ENCODE assay signal across 10 mouse cellular contexts in genomic region chr17:71947452-71947851, GRCm38 (mm10).
DNase-seq lines count a peak whose midpoint lies in the region; ATAC-seq and TF ChIP-seq lines count a peak whose summit lies in the region.
"Had no signal": no experiment of that assay in that cellular context is flagged by ENCODE, and none has a peak within 500 bp of the region (broad histone marks: within the 10 kb centered on the region; RNA-seq: fewer than 3 reads in every experiment).

No protein-coding gene starts in this region.

- no peak overlapping the region for H3K4me3 ChIP-seq in intestine, embryonic 15.5 days (replicated peaks)
- no peak overlapping the region for H3K4me3 ChIP-seq in intestine, postnatal 0 days (ENCODE audit: low read depth, low read length)
- H3K4me3 ChIP-seq in midbrain, embryonic 16.5 days (ENCODE audit: low read depth, low read length) = no peak overlapping the region

- peak; percentile 41 to 44 for DNase-seq in adrenal gland, adult (ENCODE audit: inconsistent age in 2 of 2, low spot score in 1 of 2)
- DNase-seq in adrenal gland, adult 2 months = no peak
- peak; percentile 5 for DNase-seq in fibroblast of lung, adult 2 months (ENCODE audit: low read depth)
- no peak for DNase-seq in ovary, postnatal 10 days (ENCODE audit: low spot score)
- DNase-seq in natural killer cell, adult 2 months (ENCODE audit: low spot score in 2 of 2) = no peak
- DNase-seq: kidney, postnatal 14 days had no signal

- H3K4me2 ChIP-seq in intestine, embryonic 15.5 days (replicated peaks) = no peak overlapping the region
- H3K4me2 ChIP-seq in intestine, postnatal 0 days (replicated peaks; ENCODE audit: low read depth) = no peak overlapping the region
- H3K4me2 ChIP-seq in midbrain, embryonic 16.5 days (ENCODE audit: low read length) = no peak overlapping the region

- no peak overlapping the region for H3K27ac ChIP-seq in intestine, embryonic 15.5 days
- no peak overlapping the region for H3K27ac ChIP-seq in intestine, postnatal 0 days (ENCODE audit: low read depth, low read length)
- H3K27ac ChIP-seq in midbrain, embryonic 16.5 days (ENCODE audit: low read length) = no peak overlapping the region; the same call in 1 of the 2 replicates

- H3K9me3 ChIP-seq in intestine, embryonic 15.5 days = no peaks in the 10 kb centered on the region
- H3K9me3 ChIP-seq in intestine, postnatal 0 days (ENCODE audit: control insufficient read depth) = no peaks in the 10 kb centered on the region
- H3K9me3 ChIP-seq in midbrain, embryonic 16.5 days (replicated peaks; ENCODE audit: control insufficient read depth, low read length, poor library complexity, severe bottlenecking) = no peaks in the 10 kb centered on the region

- 20% methylated on average over 9 of the region's 9 CpGs for WGBS in intestine, embryonic 15.5 days
- 24% methylated on average over 9 of the region's 9 CpGs for WGBS in intestine, postnatal 0 days
- 5% methylated on average over 9 of the region's 9 CpGs for WGBS in midbrain, embryonic 16.5 days

- no peaks in the 10 kb centered on the region for H3K27me3 ChIP-seq in intestine, embryonic 15.5 days (replicated peaks)
- H3K27me3 ChIP-seq in intestine, postnatal 0 days (replicated peaks; ENCODE audit: control insufficient read depth, insufficient read depth, low read length) = no peaks in the 10 kb centered on the region; the same call in 1 of the 2 replicates
- H3K27me3 ChIP-seq in midbrain, embryonic 16.5 days (ENCODE audit: control insufficient read depth, insufficient read depth, low read depth, low read length) = no peaks in the 10 kb centered on the region

- no peak for TF ChIP-seq CTCF in intestine, postnatal 0 days (IDR thresholded peaks at IDR 0.05; ENCODE audit: low read depth)

- H3K4me1 ChIP-seq in intestine, embryonic 15.5 days (replicated peaks) = no peaks in the 10 kb centered on the region
- no peaks in the 10 kb centered on the region for H3K4me1 ChIP-seq in intestine, postnatal 0 days (replicated peaks; ENCODE audit: control insufficient read depth, insufficient read depth, low read length)
- peaks cover 10% of the 10 kb centered on the region for H3K4me1 ChIP-seq in midbrain, embryonic 16.5 days (ENCODE audit: control insufficient read depth, insufficient read depth, low read length)

- no peak overlapping the region for H3K9ac ChIP-seq in intestine, embryonic 15.5 days
- no peak overlapping the region for H3K9ac ChIP-seq in intestine, postnatal 0 days (ENCODE audit: low read depth, low read length)
- H3K9ac ChIP-seq in midbrain, embryonic 16.5 days (ENCODE audit: low read depth, low read length) = no peak overlapping the region

- ATAC-seq in intestine, embryonic 15.5 days = peak; percentile 43; the same call in 1 of the 2 replicates
- no peak for ATAC-seq in intestine, postnatal 0 days
- ATAC-seq in midbrain, embryonic 16.5 days = peak; percentile 61; the same call in 1 of the 2 replicates
- ATAC-seq: lung, postnatal 0 days had no signal

- H3K36me3 ChIP-seq in intestine, embryonic 15.5 days = no peaks in the 10 kb centered on the region
- H3K36me3 ChIP-seq in intestine, postnatal 0 days (ENCODE audit: control insufficient read depth, insufficient read depth) = no peaks in the 10 kb centered on the region
- H3K36me3 ChIP-seq in midbrain, embryonic 16.5 days (ENCODE audit: control insufficient read depth, insufficient read depth, low read length) = no peaks in the 10 kb centered on the region

Comparison
In these comparisons a context has a peak if more than half of its experiments do, and no peak if none do; other contexts are left out.
1. DNase-seq: peak in adrenal gland, adult (2 of 2) and fibroblast of lung, adult 2 months (single experiment); none in adrenal gland, adult 2 months (single experiment), ovary, postnatal 10 days (single experiment) and natural killer cell, adult 2 months (0 of 2).